Mouse (Mus musculus): ENCODE results near the gene Naa15.
"Not testable (repeated sequence)": the region's sequence is repeated elsewhere in the genome, so short reads cannot be mapped to it uniquely, and the experiment has no call there.

The Naa15 gene

GRCm38 (mm10) chr3:51393651-51394050, 21.3 kb upstream of the Naa15 start:
- no peak for DNase-seq (ENCODE audit: low read depth in 2 of 2, low spot score in 2 of 2)

- no peak for DNase-seq (ENCODE audit: low read depth in 2 of 2, low spot score in 2 of 2)
Observed at GRCm38 (mm10) chr3:51394881-51395280, 20.1 kb upstream of the Naa15 start.

GRCm38 (mm10) chr3:51395461-51396145, 19.3 kb upstream of the Naa15 start:
- DNase-seq (ENCODE audit: low read depth in 2 of 2, low spot score in 2 of 2), result no peak

- peak; percentile 44 to 53 for DNase-seq (ENCODE audit: low read depth in 2 of 2, low spot score in 2 of 2)
Observed at GRCm38 (mm10) chr3:51396219-51397068, 18.5 kb upstream of the Naa15 start, which contains the start of gene Mgarp. TSS of gene Mgarp (minus strand) at chr3:51396738.

GRCm38 (mm10) chr3:51397700-51398299, 17.1 kb upstream of the Naa15 start:
- no peak for DNase-seq (ENCODE audit: low read depth in 2 of 2, low spot score in 2 of 2)

GRCm38 (mm10) chr3:51398667-51399066, 16.3 kb upstream of the Naa15 start:
- DNase-seq (ENCODE audit: low read depth in 2 of 2, low spot score in 2 of 2), result no peak

GRCm38 (mm10) chr3:51399531-51399930, 15.4 kb upstream of the Naa15 start:
- DNase-seq (ENCODE audit: low read depth in 2 of 2, low spot score in 2 of 2), result no peak

- DNase-seq (ENCODE audit: low read depth in 2 of 2, low spot score in 2 of 2), result no peak
Observed at GRCm38 (mm10) chr3:51400682-51401081, 14.3 kb upstream of the Naa15 start.

GRCm38 (mm10) chr3:51402054-51402453, 12.9 kb upstream of the Naa15 start:
- DNase-seq (ENCODE audit: low read depth in 2 of 2, low spot score in 2 of 2), result not testable (repeated sequence)

GRCm38 (mm10) chr3:51402628-51403027, 12.3 kb upstream of the Naa15 start:
- no peak for DNase-seq (ENCODE audit: low read depth in 2 of 2, low spot score in 2 of 2)

- no peak for DNase-seq (ENCODE audit: low read depth in 2 of 2, low spot score in 2 of 2)
Observed at GRCm38 (mm10) chr3:51407870-51408560, 6.9 kb upstream of the Naa15 start.

GRCm38 (mm10) chr3:51408561-51409183, 6.3 kb upstream of the Naa15 start, which contains the start of gene Ndufc1:
TSS of gene Ndufc1 (minus strand) at chr3:51408988.
- DNase-seq (ENCODE audit: low read depth in 2 of 2, low spot score in 2 of 2), result peak; percentile 98 to 99

GRCm38 (mm10) chr3:51412457-51412856, 2.5 kb upstream of the Naa15 start:
- no peak for DNase-seq (ENCODE audit: low read depth in 2 of 2, low spot score in 2 of 2)

- no peak for DNase-seq (ENCODE audit: low read depth in 2 of 2, low spot score in 2 of 2)
Observed at GRCm38 (mm10) chr3:51413276-51413675, 1.7 kb upstream of the Naa15 start.

- no peak for DNase-seq (ENCODE audit: low read depth in 2 of 2, low spot score in 2 of 2)
Observed at GRCm38 (mm10) chr3:51416073-51416363, 1.1 kb downstream of the Naa15 start.

- DNase-seq (ENCODE audit: low read depth in 2 of 2, low spot score in 2 of 2), result peak; percentile 28
Observed at GRCm38 (mm10) chr3:51416364-51417134, 1.6 kb downstream of the Naa15 start.

- DNase-seq (ENCODE audit: low read depth in 2 of 2, low spot score in 2 of 2), result no peak
Observed at GRCm38 (mm10) chr3:51417135-51417458, 2.1 kb downstream of the Naa15 start.

GRCm38 (mm10) chr3:51417485-51417884, 2.5 kb downstream of the Naa15 start:
- no peak for DNase-seq (ENCODE audit: low read depth in 2 of 2, low spot score in 2 of 2)

GRCm38 (mm10) chr3:51417966-51418365, 3.0 kb downstream of the Naa15 start:
- DNase-seq (ENCODE audit: low read depth in 2 of 2, low spot score in 2 of 2), result no peak

GRCm38 (mm10) chr3:51421921-51422320, 7.0 kb downstream of the Naa15 start:
- no peak for DNase-seq (ENCODE audit: low read depth in 2 of 2, low spot score in 2 of 2)

Data from CD8-positive naive resting alpha-beta T cell, adult 2 months (primary cell).